Mouse (Mus musculus) bone marrow macrophage, adult 2 months (primary cell): ENCODE measurements around the gene Klc4.

Experiments used
- CTCF ChIP-seq: IDR thresholded peaks from 2 replicates; pipeline ENCODE4 v1.5.1; 2012; ENCODE audit warnings: low read depth, mild to moderate bottlenecking, low read length, moderate library complexity
- POLR2A ChIP-seq: IDR thresholded peaks from 2 replicates; pipeline ENCODE4 v1.6.1; 2012; ENCODE audit warnings: mild to moderate bottlenecking, low read depth, low read length, borderline replicate concordance

DNA sequence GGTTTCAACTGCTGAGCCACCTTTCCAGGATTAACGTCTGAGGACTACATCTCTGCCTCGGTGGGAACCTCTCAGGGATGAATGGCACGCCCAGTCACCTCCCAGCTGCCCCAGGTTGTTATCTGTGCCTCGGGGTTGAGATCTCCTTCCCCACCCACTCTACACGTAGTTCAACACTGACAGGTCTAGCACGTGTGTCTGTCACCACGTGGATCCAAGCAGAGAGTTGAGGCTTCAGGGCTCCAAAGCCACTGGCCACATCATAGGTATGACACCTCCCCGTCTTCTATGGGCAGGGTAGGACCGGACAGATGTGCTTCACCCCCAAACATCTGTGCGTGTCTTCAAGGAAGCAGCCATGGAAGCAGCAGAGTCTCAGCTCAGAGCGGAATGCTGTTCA lies 47.9 kb downstream of the Klc4 start:
- no peak for TF ChIP-seq CTCF
- TF ChIP-seq POLR2A, result no peak
